Mouse (Mus musculus): Measurements from ENCODE around the gene Skp1a.

Gene Skp1a

GRCm38 (mm10) chr11:52277433-52278150, 45.8 kb downstream of the Skp1a start:
- no peak for DNase-seq (ENCODE audit: low spot score)

- DNase-seq (ENCODE audit: low spot score) = no peak
These were observed 46.4 kb downstream of the Skp1a start for GRCm38 (mm10) chr11:52278164-52278563.

- DNase-seq (ENCODE audit: low spot score) = no peak
These were observed 47.2 kb downstream of the Skp1a start for GRCm38 (mm10) chr11:52278991-52279390.

GRCm38 (mm10) chr11:52279611-52280145, 47.9 kb downstream of the Skp1a start:
- DNase-seq (ENCODE audit: low spot score) = no peak

- no peak for DNase-seq (ENCODE audit: low spot score)
These were observed 49.0 kb downstream of the Skp1a start for GRCm38 (mm10) chr11:52280566-52281455.

GRCm38 (mm10) chr11:52281568-52282328, 50.0 kb downstream of the Skp1a start:
- no peak for DNase-seq (ENCODE audit: low spot score)

GRCm38 (mm10) chr11:52282420-52282773, 50.6 kb downstream of the Skp1a start:
- no peak for DNase-seq (ENCODE audit: low spot score)

- DNase-seq (ENCODE audit: low spot score) = peak; percentile 82
These were observed 51.2 kb downstream of the Skp1a start, which contains the start of gene Tcf7 for GRCm38 (mm10) chr11:52282774-52283595. Tcf7 (minus strand) TSS chr11:52283014.

GRCm38 (mm10) chr11:52283596-52284571, 52.1 kb downstream of the Skp1a start:
- peak; percentile 77 for DNase-seq (ENCODE audit: low spot score)

- DNase-seq (ENCODE audit: low spot score) = no peak
These were observed 54.6 kb downstream of the Skp1a start for GRCm38 (mm10) chr11:52286301-52286957.

GRCm38 (mm10) chr11:52286958-52287305, 55.1 kb downstream of the Skp1a start:
- DNase-seq (ENCODE audit: low spot score) = no peak

GRCm38 (mm10) chr11:52292346-52292745, 60.6 kb downstream of the Skp1a start:
- DNase-seq (ENCODE audit: low spot score) = no peak

GRCm38 (mm10) chr11:52292894-52293293, 61.1 kb downstream of the Skp1a start:
- DNase-seq (ENCODE audit: low spot score) = no peak

GRCm38 (mm10) chr11:52294103-52294502, 62.3 kb downstream of the Skp1a start:
- DNase-seq (ENCODE audit: low spot score) = no peak

All from testis, postnatal 10 days (tissue).